Mouse (Mus musculus) lung, postnatal 4 days (tissue): ENCODE measurements at regions not wholly inside any gene's neighbourhood (a gene's known extent, or its start where the extent isn't known, plus 50 kb on each side); places are given as distances from the start of the nearest gene placed in this dataset.
A peak's percentile ranks its signal among the peaks of the same experiment; 100 is the strongest.

Experiments
- DNase-seq, 2 experiments: peaks; one replicate each; pipeline ENCODE4 v3.0.0; 2021

GRCm38 (mm10) chr4:127635262-127635661 lies 277.3 kb upstream of the Gjb5 start:
- DNase-seq, result no peak

GRCm38 (mm10) chr4:127619870-127620269 lies 261.9 kb upstream of the Gjb5 start:
- peak; percentile 24 to 35 for DNase-seq

- peak; percentile 8 to 34 for DNase-seq
These were observed 254.8 kb upstream of the Gjb5 start for GRCm38 (mm10) chr4:127612761-127613160.

GRCm38 (mm10) chr4:127600919-127601318 lies 242.9 kb upstream of the Gjb5 start:
- no peak for DNase-seq

GRCm38 (mm10) chr4:127598610-127599009 lies 240.6 kb upstream of the Gjb5 start:
- DNase-seq, result no peak

- no peak for DNase-seq
These were observed 236.1 kb upstream of the Gjb5 start for GRCm38 (mm10) chr4:127594081-127594480.

- no peak for DNase-seq
These were observed 233.6 kb upstream of the Gjb5 start for GRCm38 (mm10) chr4:127591540-127591939.

GRCm38 (mm10) chr4:127586822-127587221 lies 228.8 kb upstream of the Gjb5 start:
- DNase-seq, result no peak

- no peak for DNase-seq
These were observed 218.5 kb upstream of the Gjb5 start for GRCm38 (mm10) chr4:127576521-127576920.

GRCm38 (mm10) chr4:127562602-127563001 lies 204.6 kb upstream of the Gjb5 start:
- DNase-seq, result no peak

GRCm38 (mm10) chr4:127558572-127558971 lies 200.6 kb upstream of the Gjb5 start:
- no peak for DNase-seq

GRCm38 (mm10) chr4:127552456-127553225 lies 194.7 kb upstream of the Gjb5 start:
- peak in 1 of 2 experiments; percentile 4 for DNase-seq

GRCm38 (mm10) chr4:127549581-127549980 lies 191.6 kb upstream of the Gjb5 start:
- peak in 1 of 2 experiments; percentile 5 for DNase-seq

GRCm38 (mm10) chr4:127549018-127549417 lies 191.0 kb upstream of the Gjb5 start:
- no peak for DNase-seq

GRCm38 (mm10) chr4:127545106-127545505 lies 187.1 kb upstream of the Gjb5 start:
- DNase-seq, result no peak

GRCm38 (mm10) chr4:127543276-127543675 lies 185.3 kb upstream of the Gjb5 start:
- no peak for DNase-seq

- DNase-seq, result no peak
These were observed 184.8 kb upstream of the Gjb5 start for GRCm38 (mm10) chr4:127542771-127543170.

GRCm38 (mm10) chr4:127536952-127537351 lies 179.0 kb upstream of the Gjb5 start:
- DNase-seq, result no peak

- no peak for DNase-seq
These were observed 177.6 kb upstream of the Gjb5 start for GRCm38 (mm10) chr4:127535630-127536029.

GRCm38 (mm10) chr4:127534411-127534810 lies 176.4 kb upstream of the Gjb5 start:
- no peak for DNase-seq

- DNase-seq, result no peak
These were observed 175.7 kb upstream of the Gjb5 start for GRCm38 (mm10) chr4:127533726-127534125.

GRCm38 (mm10) chr4:127530779-127531178 lies 172.8 kb upstream of the Gjb5 start:
- no peak for DNase-seq

- no peak for DNase-seq
These were observed 164.2 kb upstream of the Gjb5 start for GRCm38 (mm10) chr4:127522151-127522550.

- DNase-seq, result no peak
These were observed 160.0 kb upstream of the Gjb5 start for GRCm38 (mm10) chr4:127517978-127518377.

- no peak for DNase-seq
These were observed 159.6 kb upstream of the Gjb5 start for GRCm38 (mm10) chr4:127517539-127517938.
